Mouse (Mus musculus) kidney, adult 2 months (tissue): Measurements from ENCODE around the gene Snapc2.

Source experiments
- CTCF ChIP-seq: fragments of 200-500 bp; conservative IDR thresholded peaks from 2 replicates; pipeline ENCODE4 v1.5.1; 2011; ENCODE audit warnings: low read depth, mild to moderate bottlenecking, control low read depth, low read length, moderate library complexity, mixed read lengths; ENCODE audit not compliant: insufficient read depth, insufficient read length
- POLR2A ChIP-seq: fragments of 200-500 bp; IDR thresholded peaks from one replicate; pipeline ENCODE4 v1.6.1; 2011; ENCODE audit warnings: low read depth, low read length, control low read depth

DNA sequence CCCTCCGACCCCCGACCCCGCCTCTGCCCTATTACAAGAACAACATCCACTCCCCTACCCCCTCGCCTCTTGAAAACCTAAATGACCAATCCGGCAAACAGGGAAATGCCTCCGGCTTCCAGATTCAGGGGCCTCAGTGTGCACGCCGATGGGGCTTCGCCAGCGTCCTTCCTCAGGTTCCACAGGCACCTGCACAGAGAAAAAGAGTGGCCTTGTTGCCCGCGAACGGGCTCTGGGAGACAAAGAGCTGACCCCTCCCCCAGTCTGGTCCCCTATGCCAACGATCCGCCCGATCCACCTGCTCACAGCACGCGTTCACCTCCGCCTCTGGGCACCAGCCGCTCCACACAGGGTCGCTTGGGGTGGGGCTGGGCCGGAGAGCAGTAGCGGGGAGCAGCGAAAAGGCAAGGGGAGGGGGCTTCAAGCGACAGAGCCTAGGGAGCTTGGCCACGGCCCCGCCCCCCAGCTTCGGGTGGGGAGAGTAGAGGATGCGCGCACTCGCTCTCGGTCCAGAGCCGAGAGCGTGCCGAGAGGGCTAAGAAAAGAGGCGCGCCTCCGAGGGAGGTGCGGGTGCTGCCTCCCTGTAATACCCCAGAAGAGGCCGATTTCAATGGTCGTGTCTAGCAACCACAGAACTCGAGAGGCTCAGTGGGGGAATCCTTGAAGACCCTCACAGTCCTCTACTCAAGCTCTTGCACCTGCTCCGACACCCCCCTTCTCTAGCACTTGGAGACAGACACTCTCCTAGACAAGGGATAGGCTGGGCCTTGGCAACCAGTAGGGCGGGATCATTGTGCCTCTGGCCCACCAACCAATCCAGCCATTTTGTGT is 35.9 kb upstream of the Snapc2 start, which contains the start of gene Prr36:
- TF ChIP-seq CTCF = no peak
- TF ChIP-seq POLR2A = no peak
